Mouse (Mus musculus): ENCODE data around the gene Npat.
A peak's percentile ranks its signal among the peaks of the same experiment; 100 is the strongest.

Gene Npat

GRCm38 (mm10) chr9:53609968-53610781, 73.3 kb downstream of the Npat start, which contains the start of gene Acat1:
TSS of gene Acat1 (minus strand) at chr9:53610382.
- peak; percentile 96 for DNase-seq (ENCODE audit: inconsistent ontology term)

GRCm38 (mm10) chr9:53614286-53614685, 77.4 kb downstream of the Npat start:
- DNase-seq (ENCODE audit: inconsistent ontology term), result no peak

DNA sequence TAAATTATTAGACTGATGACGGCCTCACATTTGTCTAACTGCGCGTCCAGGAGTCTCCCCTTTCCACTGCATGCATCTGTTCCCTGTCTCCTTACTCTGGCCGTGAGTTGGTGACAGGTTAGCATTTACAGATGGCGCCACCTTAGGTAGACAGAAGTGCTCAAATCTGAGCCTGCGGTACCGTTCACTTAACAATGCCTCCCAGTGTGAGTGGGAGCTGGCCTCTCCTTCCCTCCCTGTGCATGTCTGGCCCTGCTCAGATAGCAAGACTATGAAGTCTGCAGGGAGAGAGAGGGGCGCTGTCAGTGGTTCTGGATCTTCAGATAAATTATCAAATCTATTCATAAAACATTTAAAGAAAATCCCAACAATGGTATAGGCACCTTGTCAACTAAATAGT, 78.4 kb downstream of the Npat start:
- no peak for DNase-seq (ENCODE audit: inconsistent ontology term)
